Mouse (Mus musculus) limb, embryonic 10.5 days (tissue): ENCODE results near the gene Smoc1. TPM values are rescaled to one million over a fixed set of nuclear protein-coding genes. Genes with fewer than 3 reads are reported as not detected.
A peak's percentile ranks its signal among the peaks of the same experiment; 100 is the strongest.

ENCODE experiments used
- DNase-seq: peaks from one replicate; pipeline ENCODE4 v3.0.0-alpha.2; 2017; ENCODE audit warnings: low spot score
- H3K27ac ChIP-seq: fragments of 300-500 bp; sonication (generic); 2 replicates; pipeline ENCODE4 v1.5.1; 2016; ENCODE audit warnings: mild to moderate bottlenecking
- H3K27me3 ChIP-seq: fragments of 300-500 bp; sonication (generic); 2 replicates; pipeline ENCODE4 v1.6.1; 2016; ENCODE audit warnings: low read depth, mild to moderate bottlenecking; ENCODE audit not compliant: poor library complexity, severe bottlenecking
- H3K36me3 ChIP-seq: fragments of 300-500 bp; sonication (generic); 2 replicates; pipeline ENCODE4 v1.6.1; 2016; ENCODE audit warnings: mild to moderate bottlenecking, moderate library complexity
- H3K4me1 ChIP-seq: fragments of 300-500 bp; sonication (generic); 2 replicates; pipeline ENCODE4 v1.6.1; 2016
- H3K4me3 ChIP-seq: fragments of 300-500 bp; sonication (generic); 2 replicates; pipeline ENCODE4 v1.5.1; 2016; ENCODE audit warnings: mild to moderate bottlenecking, moderate library complexity
- H3K9me3 ChIP-seq: fragments of 300-500 bp; sonication (generic); replicated peaks from 2 replicates; pipeline ENCODE4 v1.6.1; 2016; ENCODE audit warnings: mild to moderate bottlenecking
- WGBS: fragments of 180-500 bp; shearing (Covaris S2); methylation state at CpG from one replicate; pipeline ENCODE4 v1.1.7; 2016; 5-methylcytosine and 5-hydroxymethylcytosine counted together
- polyA plus RNA-seq: library from polyadenylated mRNA; unstranded; fragments of >200 nt; fragmentation: Nextera tagmentation; extraction: Ambion mirVana; gene quantifications from 2 replicates; pipeline ENCODE4 v1.2.1, GENCODE M21; 2016

Gene Smoc1
- 24.2 and 29.6 TPM in 2 replicates for polyA plus RNA-seq

DNA sequence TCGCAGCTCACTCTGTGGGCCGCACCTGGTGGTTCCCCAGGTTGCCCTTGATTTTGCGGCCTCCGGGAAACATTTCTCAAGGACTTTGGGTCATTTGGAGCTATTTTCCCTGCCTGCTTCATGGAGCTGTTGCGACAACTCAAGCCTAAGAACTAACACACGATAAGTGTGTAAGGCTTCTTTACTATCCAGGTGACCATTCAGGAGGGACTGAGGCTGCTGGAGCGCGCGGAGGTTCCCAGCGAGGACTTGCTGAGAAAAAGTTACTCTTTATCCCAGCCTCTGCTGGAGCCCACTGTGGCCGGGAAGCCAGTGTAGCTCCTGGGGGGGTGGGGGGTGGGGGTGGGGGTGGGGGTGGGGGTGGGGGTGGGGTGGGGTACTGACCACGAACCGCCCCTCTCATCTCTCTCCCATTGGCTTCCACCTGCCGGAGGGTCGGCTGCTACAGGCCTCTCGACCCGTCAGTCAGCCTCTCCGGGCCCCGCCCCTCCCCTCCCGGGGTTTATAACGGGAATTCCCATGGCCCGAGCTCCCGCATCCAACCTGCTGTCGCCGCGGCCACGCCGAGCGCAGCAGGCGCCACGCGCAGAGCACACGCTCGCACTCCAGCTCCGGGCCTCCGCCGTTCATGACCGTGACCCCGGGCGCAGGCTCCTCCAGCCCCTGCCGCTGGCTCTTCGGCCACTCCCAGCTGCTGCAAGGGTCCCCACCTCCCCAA, at the start of gene Smoc1:
Gene Smoc1 (plus strand): TSS at position 532 of the 718 bp plus-strand sequence.
- peak within 1 kb of the TSS; percentile 83 for H3K27ac ChIP-seq
- peak within 1 kb of the TSS; percentile 79 for H3K4me3 ChIP-seq
- DNase-seq = peak; percentile 85
- peaks cover 6% of the 10 kb centered on the region for H3K36me3 ChIP-seq
- WGBS = 5% methylated on average over 40 of the region's 42 CpGs
- H3K27me3 ChIP-seq = peaks cover 42% of the 10 kb centered on the region
- H3K4me1 ChIP-seq = peaks cover 51% of the 10 kb centered on the region
- H3K9me3 ChIP-seq = no peaks in the 10 kb centered on the region

DNA sequence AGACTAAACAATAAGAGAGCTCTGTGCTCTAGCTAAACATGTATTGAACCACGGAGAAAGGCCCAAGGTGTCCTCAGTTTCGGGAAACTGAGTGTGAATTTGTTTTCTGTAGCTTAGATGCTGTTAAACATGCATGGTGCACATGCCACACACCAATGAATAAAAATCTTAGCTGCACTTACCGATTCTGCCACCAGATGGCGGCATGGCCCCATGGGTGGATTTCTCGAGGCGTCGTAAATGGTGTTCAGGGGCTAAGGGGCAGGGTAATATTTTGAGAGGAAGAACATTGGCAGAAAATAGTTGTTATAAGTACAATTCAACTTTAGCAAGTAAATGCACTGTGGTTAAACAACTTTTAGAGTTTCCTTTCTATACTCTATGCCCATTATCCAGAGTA, 44.3 kb upstream of the Smoc1 start:
- no peaks in the 10 kb centered on the region for H3K9me3 ChIP-seq
- no peaks in the 10 kb centered on the region for H3K4me1 ChIP-seq
- H3K27ac ChIP-seq = no peak overlapping the region
- peak; percentile 88 for DNase-seq
- no peaks in the 10 kb centered on the region for H3K36me3 ChIP-seq
- no peak overlapping the region for H3K4me3 ChIP-seq
- no peaks in the 10 kb centered on the region for H3K27me3 ChIP-seq
- under 1% methylated on average over 7 of the region's 7 CpGs for WGBS

- Histone ChIP-seq H3K27me3 (no peaks in the 10 kb centered on the region), H3K4me3 (no peak overlapping the region), H3K36me3 (no peaks in the 10 kb centered on the region), H3K4me1 (no peaks in the 10 kb centered on the region), H3K27ac (no peak overlapping the region), H3K9me3 (no peaks in the 10 kb centered on the region)
- no peak for DNase-seq
- WGBS = 83% methylated on average over 9 of the region's 9 CpGs
Observed at GRCm38 (mm10) chr12:80983695-80984094, 42.9 kb upstream of the Smoc1 start.

- no peak overlapping the region for H3K27ac ChIP-seq
- DNase-seq = no peak
- 85% methylated on average over 4 of the region's 4 CpGs for WGBS
Observed at GRCm38 (mm10) chr12:80986628-80987027, 40.0 kb upstream of the Smoc1 start.

GRCm38 (mm10) chr12:80988286-80988685, 38.3 kb upstream of the Smoc1 start:
- no peaks in the 10 kb centered on the region for H3K27me3 ChIP-seq
- 89% methylated on average over 3 of the region's 3 CpGs for WGBS
- DNase-seq = no peak
- no peaks in the 10 kb centered on the region for H3K9me3 ChIP-seq
- H3K27ac ChIP-seq = no peak overlapping the region
- H3K4me1 ChIP-seq = peaks cover 7% of the 10 kb centered on the region; the same call in 1 of the 2 replicates
- no peak overlapping the region for H3K4me3 ChIP-seq
- no peaks in the 10 kb centered on the region for H3K36me3 ChIP-seq

More at GRCm38 (mm10) chr12:80986628-80987027, 40.0 kb upstream of the Smoc1 start:
- Histone ChIP-seq H3K4me1 (peaks cover 4% of the 10 kb centered on the region; the same call in 1 of the 2 replicates), H3K4me3 (no peak overlapping the region), H3K36me3 (no peaks in the 10 kb centered on the region), H3K9me3 (no peaks in the 10 kb centered on the region), H3K27me3 (no peaks in the 10 kb centered on the region)

- Histone ChIP-seq H3K4me1 (peaks cover 12% of the 10 kb centered on the region; the same call in 1 of the 2 replicates), H3K9me3 (peaks cover 2% of the 10 kb centered on the region; the same call in 1 of the 2 replicates), H3K36me3 (0 out of 2 replicates have a peak, but pooled peaks cover 5% of the 10 kb centered on the region), H3K27me3 (no peaks in the 10 kb centered on the region), H3K4me3 (no peak overlapping the region), H3K27ac (no peak overlapping the region)
- no peak for DNase-seq
- 90% methylated on average over 13 of the region's 13 CpGs for WGBS
Observed at GRCm38 (mm10) chr12:80990901-80991445, 35.6 kb upstream of the Smoc1 start.

DNA sequence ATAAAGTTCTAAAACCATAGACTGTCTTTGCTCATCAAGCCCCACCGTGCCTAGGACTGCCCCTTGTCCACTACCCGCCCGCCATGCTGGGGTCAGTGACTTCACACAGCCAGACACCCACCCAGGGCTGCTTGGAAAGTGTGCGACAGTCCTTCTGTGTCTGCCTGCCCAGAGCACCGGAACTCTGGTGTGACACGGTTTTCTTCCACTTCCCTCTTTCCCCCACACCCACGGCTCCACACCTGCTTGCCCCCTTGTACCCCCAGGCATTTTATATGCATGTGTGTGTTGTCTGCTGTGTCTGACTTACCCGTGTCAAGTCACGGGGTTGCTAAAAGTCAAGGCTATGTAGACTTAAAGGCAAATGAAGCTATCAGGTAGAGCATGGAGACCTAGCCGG, 34.8 kb upstream of the Smoc1 start:
- DNase-seq = no peak
- WGBS = 91% methylated on average over 10 of the region's 10 CpGs
- Histone ChIP-seq H3K4me1 (peaks cover 12% of the 10 kb centered on the region; the same call in 1 of the 2 replicates), H3K9me3 (peaks cover 2% of the 10 kb centered on the region; the same call in 1 of the 2 replicates), H3K27ac (no peak overlapping the region), H3K36me3 (0 out of 2 replicates have a peak, but pooled peaks cover 5% of the 10 kb centered on the region), H3K27me3 (no peaks in the 10 kb centered on the region), H3K4me3 (no peak overlapping the region)

DNA sequence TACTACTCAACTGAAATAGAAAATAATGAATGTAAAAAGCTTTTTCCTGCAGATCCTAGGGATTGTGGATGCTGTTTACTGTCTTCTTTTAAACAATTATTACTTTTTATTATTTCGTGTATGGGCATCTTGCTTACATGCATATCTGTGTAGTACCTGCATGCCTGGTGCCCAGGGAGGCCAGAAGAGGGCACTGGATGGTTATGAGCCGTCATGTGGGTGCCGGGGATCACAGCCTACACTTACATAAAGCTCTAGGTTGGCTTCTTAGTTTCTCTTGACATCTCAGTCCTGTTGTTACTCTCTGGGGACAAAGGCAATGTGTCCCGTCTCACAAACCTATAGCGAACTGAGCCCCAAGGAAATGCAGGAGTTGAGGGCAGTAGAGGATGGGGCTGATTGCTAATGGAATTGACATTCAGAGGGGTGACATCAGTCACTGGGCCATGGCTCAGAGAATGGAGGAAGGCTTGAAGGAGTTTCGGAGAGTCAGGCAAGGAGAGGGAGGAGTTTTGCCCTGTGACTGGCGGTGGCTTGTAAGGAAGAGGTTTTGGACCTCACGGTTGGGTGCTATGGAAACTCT, 34.0 kb upstream of the Smoc1 start:
- H3K9me3 ChIP-seq = peaks cover 2% of the 10 kb centered on the region; the same call in 1 of the 2 replicates
- no peak overlapping the region for H3K4me3 ChIP-seq
- H3K36me3 ChIP-seq = 0 out of 2 replicates have a peak, but pooled peaks cover 5% of the 10 kb centered on the region
- H3K27ac ChIP-seq = no peak overlapping the region
- no peaks in the 10 kb centered on the region for H3K27me3 ChIP-seq
- no peak for DNase-seq
- H3K4me1 ChIP-seq = peaks cover 19% of the 10 kb centered on the region
- 87% methylated on average over 8 of the region's 8 CpGs for WGBS

DNA sequence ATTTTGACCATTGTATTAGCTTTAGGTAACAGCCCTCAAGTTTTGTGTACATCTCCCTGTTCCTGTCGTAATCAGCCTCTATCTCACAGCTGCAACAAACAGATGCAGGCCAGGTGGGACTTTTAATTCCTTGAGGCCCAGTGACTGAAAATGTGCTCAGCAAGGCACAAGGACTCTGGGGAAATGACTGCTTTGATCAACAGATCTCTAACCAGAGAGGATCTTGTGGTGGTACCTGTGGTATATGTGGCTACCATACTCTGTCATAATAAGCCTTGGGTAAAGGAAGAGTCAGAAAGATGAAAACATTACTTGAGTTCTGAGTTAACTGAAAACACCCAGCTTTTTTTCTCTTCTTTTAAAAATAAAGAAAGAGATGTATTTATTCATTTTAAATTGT, 32.8 kb upstream of the Smoc1 start:
- peaks cover 31% of the 10 kb centered on the region for H3K4me1 ChIP-seq
- peaks cover 2% of the 10 kb centered on the region; the same call in 1 of the 2 replicates for H3K9me3 ChIP-seq
- peaks cover 5% of the 10 kb centered on the region for H3K27me3 ChIP-seq
- no peak overlapping the region for H3K4me3 ChIP-seq
- H3K36me3 ChIP-seq = 0 out of 2 replicates have a peak, but pooled peaks cover 5% of the 10 kb centered on the region
- H3K27ac ChIP-seq = no peak overlapping the region
- WGBS = 69% methylated on average over 1 of the region's 1 CpGs
- DNase-seq = no peak

DNA sequence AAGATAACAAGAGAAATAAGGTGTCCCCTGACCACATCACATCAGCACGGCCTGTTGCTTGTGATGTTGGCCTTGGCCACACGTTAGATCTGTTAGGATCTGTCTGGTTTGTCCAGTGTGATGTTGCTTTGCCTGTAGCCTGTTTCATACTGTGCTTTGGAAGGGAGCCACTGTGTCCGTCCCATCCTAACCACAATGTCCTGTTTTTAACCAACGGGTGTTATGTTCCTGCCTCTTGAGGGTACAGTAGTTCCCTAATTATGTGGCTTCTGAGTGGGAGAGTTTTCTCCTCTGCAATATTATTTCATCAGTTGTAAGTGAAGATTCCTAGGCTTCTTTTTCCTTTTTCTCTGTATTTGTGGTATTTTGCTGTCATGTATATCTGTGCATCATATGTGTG, 31.3 kb upstream of the Smoc1 start:
- 95% methylated on average over 4 of the region's 4 CpGs for WGBS
- no peak for DNase-seq
- H3K9me3 ChIP-seq = peaks cover 2% of the 10 kb centered on the region; the same call in 1 of the 2 replicates
- H3K4me1 ChIP-seq = peaks cover 46% of the 10 kb centered on the region
- 0 out of 2 replicates have a peak, but pooled peaks cover 5% of the 10 kb centered on the region for H3K36me3 ChIP-seq
- H3K27ac ChIP-seq = no peak overlapping the region
- H3K27me3 ChIP-seq = peaks cover 14% of the 10 kb centered on the region
- H3K4me3 ChIP-seq = no peak overlapping the region

- Histone ChIP-seq H3K27me3 (peaks cover 14% of the 10 kb centered on the region), H3K27ac (no peak overlapping the region), H3K36me3 (0 out of 2 replicates have a peak, but pooled peaks cover 5% of the 10 kb centered on the region), H3K4me3 (no peak overlapping the region), H3K9me3 (peaks cover 2% of the 10 kb centered on the region; the same call in 1 of the 2 replicates), H3K4me1 (peaks cover 54% of the 10 kb centered on the region)
- 70% methylated on average over 4 of the region's 4 CpGs for WGBS
- no peak for DNase-seq
Observed at GRCm38 (mm10) chr12:80997652-80998051, 29.0 kb upstream of the Smoc1 start.

- H3K4me1 ChIP-seq = peaks cover 64% of the 10 kb centered on the region
- DNase-seq = peak; percentile 59
- H3K36me3 ChIP-seq = 0 out of 2 replicates have a peak, but pooled peaks cover 5% of the 10 kb centered on the region
- H3K27ac ChIP-seq = peak overlapping the region; percentile 85
- WGBS = 6% methylated on average over 33 of the region's 33 CpGs
- H3K27me3 ChIP-seq = peaks cover 14% of the 10 kb centered on the region
- H3K9me3 ChIP-seq = peaks cover 2% of the 10 kb centered on the region; the same call in 1 of the 2 replicates
- peak overlapping the region; percentile 43 for H3K4me3 ChIP-seq
Observed at GRCm38 (mm10) chr12:80998528-80999221, 27.9 kb upstream of the Smoc1 start.
